Mouse (Mus musculus): ENCODE measurements at regions not wholly inside any gene's neighbourhood (a gene's known extent, or its start where the extent isn't known, plus 50 kb on each side); places are given as distances from the start of the nearest gene placed in this dataset.

DNA sequence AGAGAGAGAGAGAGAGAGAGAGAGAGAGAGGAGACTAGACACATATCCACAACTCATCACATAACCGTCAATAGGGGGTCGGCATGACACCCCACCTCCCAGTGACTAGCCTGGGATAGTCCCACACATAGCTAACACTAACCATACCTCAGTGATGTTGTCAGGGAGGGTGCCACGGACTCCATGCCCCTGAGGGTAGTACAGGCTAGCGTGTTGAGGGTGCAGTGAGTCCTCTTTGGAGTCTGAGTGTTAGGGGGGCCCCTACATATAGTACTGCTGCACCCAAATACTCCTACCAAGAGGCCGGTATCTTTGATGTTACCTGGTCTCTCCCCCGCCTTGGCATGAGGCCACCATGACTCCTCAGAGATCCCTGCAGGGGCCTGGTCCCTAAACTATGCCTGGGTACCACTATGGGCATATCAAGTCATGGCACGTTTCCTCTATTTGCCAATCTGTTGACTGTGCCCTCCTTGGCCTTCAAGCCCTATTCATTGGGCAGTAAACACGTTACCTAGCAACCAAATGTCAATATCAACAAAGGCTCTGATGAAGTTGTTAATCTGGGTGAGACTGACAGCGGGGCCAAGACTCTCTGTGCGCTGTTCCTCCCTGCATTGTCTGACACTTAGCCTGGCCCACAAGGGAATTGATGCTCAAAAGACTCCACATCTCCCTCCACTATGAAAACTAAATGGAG is 156.7 kb downstream of the Inhbb start:
- Histone ChIP-seq H3K79me2 (ENCODE audit: control insufficient read depth, insufficient read depth, low read length) (no peaks in the 10 kb centered on the region), H3K27me3 (ENCODE audit: control insufficient read depth, insufficient read depth, low read length) (no peaks in the 10 kb centered on the region; the same call in 1 of the 2 replicates), H3K4me1 (ENCODE audit: control insufficient read depth, insufficient read depth, low read length) (no peaks in the 10 kb centered on the region), H3K36me3 (ENCODE audit: control insufficient read depth, insufficient read depth, low read length) (no peaks in the 10 kb centered on the region), H3K9ac (ENCODE audit: low read depth, low read length) (no peak overlapping the region), H3K27ac (replicated peaks; ENCODE audit: insufficient read depth, low read depth, low read length) (no peak overlapping the region), H3K4me3 (ENCODE audit: insufficient read depth, low read depth, low read length) (no peak overlapping the region)
- no peak for DNase-seq (ENCODE audit: extremely low read depth, low read depth, low spot score)
- no peak for TF ChIP-seq CTCF (IDR thresholded peaks at IDR 0.05; ENCODE audit: low read depth, low read length)
- no peak for TF ChIP-seq POLR2A (IDR thresholded peaks at IDR 0.05; ENCODE audit: extremely low read depth, insufficient read depth, low read length)
- 80% methylated on average over 10 of the region's 10 CpGs for WGBS

GRCm38 (mm10) chr1:119259455-119259854 is 162.6 kb downstream of the Inhbb start:
- 72% methylated on average over 9 of the region's 9 CpGs for WGBS
- no peaks in the 10 kb centered on the region for H3K79me2 ChIP-seq (ENCODE audit: control insufficient read depth, insufficient read depth, low read length)
- H3K4me1 ChIP-seq (ENCODE audit: control insufficient read depth, insufficient read depth, low read length): no peaks in the 10 kb centered on the region
- no peak overlapping the region for H3K4me3 ChIP-seq (ENCODE audit: insufficient read depth, low read depth, low read length)
- no peak for TF ChIP-seq CTCF (IDR thresholded peaks at IDR 0.05; ENCODE audit: low read depth, low read length)
- TF ChIP-seq POLR2A (IDR thresholded peaks at IDR 0.05; ENCODE audit: extremely low read depth, insufficient read depth, low read length): no peak
- H3K36me3 ChIP-seq (ENCODE audit: control insufficient read depth, insufficient read depth, low read length): no peaks in the 10 kb centered on the region
- no peak for DNase-seq (ENCODE audit: extremely low read depth, low read depth, low spot score)
- no peaks in the 10 kb centered on the region; the same call in 1 of the 2 replicates for H3K27me3 ChIP-seq (ENCODE audit: control insufficient read depth, insufficient read depth, low read length)
- no peak overlapping the region for H3K27ac ChIP-seq (replicated peaks; ENCODE audit: insufficient read depth, low read depth, low read length)
- no peak overlapping the region for H3K9ac ChIP-seq (ENCODE audit: low read depth, low read length)

DNA sequence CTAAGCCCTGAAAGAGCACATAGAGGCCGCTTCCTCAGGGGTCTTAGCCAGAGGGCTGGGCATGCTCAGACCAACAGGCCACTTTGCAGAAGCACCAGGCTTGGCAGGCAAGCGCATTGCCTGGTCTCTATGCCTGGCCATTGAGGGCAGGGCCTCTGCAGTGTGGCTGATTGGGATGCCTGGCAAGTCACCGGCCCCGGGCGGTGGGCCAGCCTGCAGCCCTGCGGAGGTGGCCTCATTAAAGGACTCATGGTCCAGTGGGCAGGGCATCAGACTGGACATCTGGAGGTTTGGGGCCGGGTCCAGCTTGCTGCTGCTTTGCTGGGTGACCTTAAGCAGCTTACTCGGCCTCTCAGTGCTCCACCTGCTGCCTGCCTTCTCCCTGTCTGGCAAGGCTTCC is 165.3 kb downstream of the Inhbb start:
- peaks cover 2% of the 10 kb centered on the region; the same call in 1 of the 2 replicates for H3K4me1 ChIP-seq (ENCODE audit: control insufficient read depth, insufficient read depth, low read length)
- WGBS: 78% methylated on average over 8 of the region's 8 CpGs
- no peaks in the 10 kb centered on the region for H3K36me3 ChIP-seq (ENCODE audit: control insufficient read depth, insufficient read depth, low read length)
- no peak overlapping the region for H3K9ac ChIP-seq (ENCODE audit: low read depth, low read length)
- H3K79me2 ChIP-seq (ENCODE audit: control insufficient read depth, insufficient read depth, low read length): no peaks in the 10 kb centered on the region
- no peaks in the 10 kb centered on the region; the same call in 1 of the 2 replicates for H3K27me3 ChIP-seq (ENCODE audit: control insufficient read depth, insufficient read depth, low read length)
- H3K4me3 ChIP-seq (ENCODE audit: insufficient read depth, low read depth, low read length): no peak overlapping the region
- TF ChIP-seq POLR2A (IDR thresholded peaks at IDR 0.05; ENCODE audit: extremely low read depth, insufficient read depth, low read length) (no peak), CTCF (IDR thresholded peaks at IDR 0.05; ENCODE audit: low read depth, low read length) (no peak)
- no peak overlapping the region for H3K27ac ChIP-seq (replicated peaks; ENCODE audit: insufficient read depth, low read depth, low read length)
- no peak for DNase-seq (ENCODE audit: extremely low read depth, low read depth, low spot score)

- no peak for DNase-seq (ENCODE audit: extremely low read depth, low read depth, low spot score)
- no peak overlapping the region for H3K9ac ChIP-seq (ENCODE audit: low read depth, low read length)
- TF ChIP-seq POLR2A (IDR thresholded peaks at IDR 0.05; ENCODE audit: extremely low read depth, insufficient read depth, low read length): no peak
- TF ChIP-seq CTCF (IDR thresholded peaks at IDR 0.05; ENCODE audit: low read depth, low read length): peak; percentile 46
Measured at GRCm38 (mm10) chr1:119256097-119256473, 166.0 kb downstream of the Inhbb start.

GRCm38 (mm10) chr1:119255386-119256096 is 166.5 kb downstream of the Inhbb start:
- Histone ChIP-seq H3K27me3 (ENCODE audit: control insufficient read depth, insufficient read depth, low read length) (no peaks in the 10 kb centered on the region; the same call in 1 of the 2 replicates), H3K9ac (ENCODE audit: low read depth, low read length) (no peak overlapping the region), H3K79me2 (ENCODE audit: control insufficient read depth, insufficient read depth, low read length) (no peaks in the 10 kb centered on the region), H3K4me3 (ENCODE audit: insufficient read depth, low read depth, low read length) (no peak overlapping the region), H3K27ac (replicated peaks; ENCODE audit: insufficient read depth, low read depth, low read length) (no peak overlapping the region), H3K36me3 (ENCODE audit: control insufficient read depth, insufficient read depth, low read length) (no peaks in the 10 kb centered on the region), H3K4me1 (ENCODE audit: control insufficient read depth, insufficient read depth, low read length) (peaks cover 2% of the 10 kb centered on the region; the same call in 1 of the 2 replicates)
- TF ChIP-seq CTCF (IDR thresholded peaks at IDR 0.05; ENCODE audit: low read depth, low read length): no peak
- no peak for TF ChIP-seq POLR2A (IDR thresholded peaks at IDR 0.05; ENCODE audit: extremely low read depth, insufficient read depth, low read length)
- no peak for DNase-seq (ENCODE audit: extremely low read depth, low read depth, low spot score)
- WGBS: 96% methylated on average over 20 of the region's 20 CpGs

More at GRCm38 (mm10) chr1:119256097-119256473, 166.0 kb downstream of the Inhbb start:
- Histone ChIP-seq H3K36me3 (ENCODE audit: control insufficient read depth, insufficient read depth, low read length) (no peaks in the 10 kb centered on the region), H3K27ac (replicated peaks; ENCODE audit: insufficient read depth, low read depth, low read length) (no peak overlapping the region), H3K4me3 (ENCODE audit: insufficient read depth, low read depth, low read length) (no peak overlapping the region), H3K79me2 (ENCODE audit: control insufficient read depth, insufficient read depth, low read length) (no peaks in the 10 kb centered on the region), H3K27me3 (ENCODE audit: control insufficient read depth, insufficient read depth, low read length) (no peaks in the 10 kb centered on the region; the same call in 1 of the 2 replicates), H3K4me1 (ENCODE audit: control insufficient read depth, insufficient read depth, low read length) (peaks cover 2% of the 10 kb centered on the region; the same call in 1 of the 2 replicates)
- WGBS: 75% methylated on average over 5 of the region's 5 CpGs
